9 mouse cellular contexts compared by ENCODE assay signal in genomic region chrX:103185781-103186430, GRCm38 (mm10). TPM values are rescaled to one million over a fixed set of nuclear protein-coding genes. Genes with fewer than 3 reads are reported as not detected.
A peak's percentile ranks its signal among the peaks of the same experiment; 100 is the strongest.
DNase-seq lines count a peak whose midpoint lies in the region; ATAC-seq and TF ChIP-seq lines count a peak whose summit lies in the region.
"Had no signal": no experiment of that assay in that cellular context is flagged by ENCODE, and none has a peak within 500 bp of the region (broad histone marks: within the 10 kb centered on the region; RNA-seq: fewer than 3 reads in every experiment).

No protein-coding gene starts in this region.

- no peak for TF ChIP-seq EP300 in ES-Bruce4 (IDR thresholded peaks at IDR 0.05; ENCODE audit: insufficient read depth, low read depth, low read length)

- H3K4me2 ChIP-seq in heart, embryonic 12.5 days: peak overlapping the region; percentile 72
- peak overlapping the region; percentile 50 for H3K4me2 ChIP-seq in forebrain, embryonic 16.5 days (ENCODE audit: low read length)

- no peak for DNase-seq in heart, postnatal 10 days
- DNase-seq in midbrain, embryonic 10.5 days (ENCODE audit: low spot score): no peak
- no peak for DNase-seq in urinary bladder, postnatal 36 days (ENCODE audit: low spot score in 2 of 2)
- no peak for DNase-seq in adrenal gland, postnatal 14 days
- DNase-seq in heart, postnatal 25 days (ENCODE audit: low spot score): no peak

- ATAC-seq in heart, embryonic 12.5 days (ENCODE audit: insufficient number of reproducible peaks, low FRiP score): no peak
- peak; percentile 57 for ATAC-seq in forebrain, embryonic 16.5 days

- no peak for TF ChIP-seq POLR2A in ES-Bruce4 (IDR thresholded peaks at IDR 0.05; ENCODE audit: insufficient read depth, low read length)

- H3K9ac ChIP-seq in heart, embryonic 12.5 days: peak overlapping the region; percentile 54; the same call in 1 of the 2 replicates
- H3K9ac ChIP-seq in ES-Bruce4 (ENCODE audit: low read depth, poor library complexity, severe bottlenecking): peak overlapping the region; percentile 8; the same call in 1 of the 2 replicates
- H3K9ac ChIP-seq in forebrain, embryonic 16.5 days (replicated peaks; ENCODE audit: low read depth, low read length): peak overlapping the region; percentile 67

- peak overlapping the region; percentile 52 for H3K4me3 ChIP-seq in heart, embryonic 12.5 days
- peak overlapping the region; percentile 66 for H3K4me3 ChIP-seq in ES-Bruce4 (ENCODE audit: low read depth, low read length)
- peak overlapping the region; percentile 57 for H3K4me3 ChIP-seq in forebrain, embryonic 16.5 days (replicated peaks; ENCODE audit: low read length)
- H3K4me3 ChIP-seq in midbrain, embryonic 10.5 days: peak overlapping the region; percentile 57

- H3K36me3 ChIP-seq in heart, embryonic 12.5 days: no peaks in the 10 kb centered on the region
- H3K36me3 ChIP-seq in ES-Bruce4 (ENCODE audit: control insufficient read depth, insufficient read depth, low read length, poor library complexity, severe bottlenecking): no peaks in the 10 kb centered on the region
- no peaks in the 10 kb centered on the region for H3K36me3 ChIP-seq in forebrain, embryonic 16.5 days (ENCODE audit: control insufficient read depth, insufficient read depth)
- no peaks in the 10 kb centered on the region for H3K36me3 ChIP-seq in midbrain, embryonic 10.5 days
- H3K36me3 ChIP-seq: G1E had no signal

- no peak for TF ChIP-seq CTCF in ES-Bruce4 (IDR thresholded peaks at IDR 0.05; ENCODE audit: low read depth, low read length)

- intact Hi-C loops in heart, postnatal 10 days (cut with DNase I): no loop called here
- intact Hi-C loops in heart, postnatal 25 days (cut with DNase I): no loop called here

- no peak overlapping the region for H3K27ac ChIP-seq in heart, embryonic 12.5 days (ENCODE audit: poor library complexity, severe bottlenecking)
- no peak overlapping the region for H3K27ac ChIP-seq in ES-Bruce4 (ENCODE audit: insufficient read depth, low read length)
- H3K27ac ChIP-seq in forebrain, embryonic 16.5 days (ENCODE audit: low read length): peak overlapping the region; percentile 82
- peak overlapping the region; percentile 78 for H3K27ac ChIP-seq in midbrain, embryonic 10.5 days (replicated peaks)

- H3K4me1 ChIP-seq in heart, embryonic 12.5 days (replicated peaks): no peaks in the 10 kb centered on the region
- H3K4me1 ChIP-seq in ES-Bruce4 (ENCODE audit: control insufficient read depth, insufficient read depth, low read length): no peaks in the 10 kb centered on the region
- no peaks in the 10 kb centered on the region for H3K4me1 ChIP-seq in forebrain, embryonic 16.5 days (replicated peaks; ENCODE audit: control insufficient read depth, insufficient read depth, low read length)
- no peaks in the 10 kb centered on the region for H3K4me1 ChIP-seq in midbrain, embryonic 10.5 days

- WGBS in heart, embryonic 12.5 days: 13% methylated on average over 20 of the region's 20 CpGs
- WGBS in forebrain, embryonic 16.5 days: 17% methylated on average over 20 of the region's 20 CpGs
- WGBS in midbrain, embryonic 10.5 days: 21% methylated on average over 20 of the region's 20 CpGs

- H3K27me3 ChIP-seq in heart, embryonic 12.5 days (replicated peaks): peaks cover 18% of the 10 kb centered on the region
- H3K27me3 ChIP-seq in ES-Bruce4 (ENCODE audit: control insufficient read depth, insufficient read depth, low read length, poor library complexity, severe bottlenecking): no peaks in the 10 kb centered on the region
- peaks cover 7% of the 10 kb centered on the region for H3K27me3 ChIP-seq in forebrain, embryonic 16.5 days (replicated peaks; ENCODE audit: control insufficient read depth, insufficient read depth, low read length)
- peaks cover 69% of the 10 kb centered on the region for H3K27me3 ChIP-seq in midbrain, embryonic 10.5 days (ENCODE audit: low read depth, poor library complexity, severe bottlenecking)

- H3K9me3 ChIP-seq in heart, embryonic 12.5 days (replicated peaks): no peaks in the 10 kb centered on the region
- no peaks in the 10 kb centered on the region for H3K9me3 ChIP-seq in ES-Bruce4 (replicated peaks; ENCODE audit: control insufficient read depth, insufficient read depth, low read length, poor library complexity, severe bottlenecking)
- H3K9me3 ChIP-seq in forebrain, embryonic 16.5 days (ENCODE audit: control insufficient read depth, low read length): no peaks in the 10 kb centered on the region
- H3K9me3 ChIP-seq in midbrain, embryonic 10.5 days (replicated peaks): no peaks in the 10 kb centered on the region
- H3K9me3 ChIP-seq: G1E had no signal

RNA-seq across cellular contexts. Expression of gene Nap1l2, which starts 0.5 kb away (rescaled TPM):
- 1.3 and 1.6 TPM in 2 replicates for polyA plus RNA-seq in heart, embryonic 12.5 days (2016; fragmentation: Nextera tagmentation; extraction: Ambion mirVana)
- under 1 TPM in 1 of 2 experiments, not detected in 1; 0.10 TPM for total RNA-seq in heart, postnatal 10 days (2021)
- 4.5 and 4.7 TPM in 2 replicates for polyA plus RNA-seq in ES-Bruce4 (2011; ENCODE audit: insufficient read depth, insufficient read length, low read depth, missing spikeins)
- polyA plus RNA-seq in forebrain, embryonic 16.5 days (2015; fragmentation: Nextera tagmentation; extraction: Ambion mirVana): 46.4 and 55.0 TPM in 2 replicates
- 7.4 and 13.3 TPM in 2 replicates for polyA plus RNA-seq in midbrain, embryonic 10.5 days (2016; fragmentation: Nextera tagmentation; extraction: Ambion mirVana)
- total RNA-seq in adrenal gland, postnatal 14 days (2021): 0.96 and 1.2 TPM in 2 replicates
- total RNA-seq in heart, postnatal 25 days (2021): not detected
- total RNA-seq: G1E had no signal
- polyA plus RNA-seq: G1E had no signal

Comparison
In these comparisons a context has a peak if more than half of its experiments do, and no peak if none do; other contexts are left out.
1. H3K27ac ChIP-seq: peak in forebrain, embryonic 16.5 days (single experiment) and midbrain, embryonic 10.5 days (single experiment); none in heart, embryonic 12.5 days (single experiment) and ES-Bruce4 (single experiment).
2. H3K9ac ChIP-seq: peak in every context shown above with its lines; median percentile 67 in forebrain, embryonic 16.5 days; 54 in heart, embryonic 12.5 days; 8 in ES-Bruce4.
3. Peak in every context shown above with its lines, with median percentiles within 50 percentile points of each other: H3K4me3 ChIP-seq.